Mouse (Mus musculus) layer of hippocampus, adult 9-11 months (tissue): ENCODE measurements around the gene Cd160.

Source experiments
- DNase-seq: peaks from one replicate; pipeline ENCODE4 v3.0.0; 2022

Gene Cd160

GRCm38 (mm10) chr3:96755935-96756334 lies 73.2 kb downstream of the Cd160 start:
- no peak for DNase-seq
